Mouse (Mus musculus) hindbrain, embryonic 11.5 days (tissue): ENCODE results near the gene Grin2b. TPM values are rescaled to one million over a fixed set of nuclear protein-coding genes. Genes with fewer than 3 reads are reported as not detected.

Experiments
- ATAC-seq: fragments of 200-750 bp; cut with Nextera tagmentation; 2 replicates; pipeline ENCODE4 v1.8.0; 2017; ENCODE audit warnings: mild to moderate bottlenecking, moderate TSS enrichment, moderate library complexity; ENCODE audit not compliant: low FRiP score
- DNase-seq: peaks from one replicate; pipeline ENCODE4 v3.0.0-alpha.2; 2015; ENCODE audit warnings: low spot score
- H3K27ac ChIP-seq: fragments of 300-500 bp; sonication (generic); 2 replicates; pipeline ENCODE4 v1.5.1; 2014; ENCODE audit warnings: mild to moderate bottlenecking, low read depth, low read length
- H3K27me3 ChIP-seq: fragments of 300-500 bp; sonication (generic); 2 replicates; pipeline ENCODE4 v1.6.1; 2014; ENCODE audit warnings: mild to moderate bottlenecking, low read length, moderate library complexity, mixed read lengths; ENCODE audit not compliant: control insufficient read depth, insufficient read depth
- H3K36me3 ChIP-seq: fragments of 300-500 bp; sonication (generic); 2 replicates; pipeline ENCODE4 v1.6.1; 2014; ENCODE audit warnings: mild to moderate bottlenecking, low read length, moderate library complexity, mixed read lengths; ENCODE audit not compliant: control insufficient read depth, insufficient read depth
- H3K4me1 ChIP-seq: fragments of 300-500 bp; sonication (generic); replicated peaks from 2 replicates; pipeline ENCODE4 v1.6.1; 2014; ENCODE audit warnings: low read length, mixed read lengths; ENCODE audit not compliant: control insufficient read depth, insufficient read depth
- H3K4me2 ChIP-seq: fragments of 300-500 bp; sonication (generic); replicated peaks from 2 replicates; pipeline ENCODE4 v1.6.1; 2014; ENCODE audit warnings: mild to moderate bottlenecking, low read depth, low read length
- H3K4me3 ChIP-seq: fragments of 300-500 bp; sonication (generic); 2 replicates; pipeline ENCODE4 v1.5.1; 2014; ENCODE audit warnings: low read depth, low read length
- H3K9ac ChIP-seq: fragments of 300-500 bp; sonication (generic); 2 replicates; pipeline ENCODE4 v1.6.1; 2014; ENCODE audit warnings: low read depth, low read length
- H3K9me3 ChIP-seq: fragments of 300-500 bp; sonication (generic); 2 replicates; pipeline ENCODE4 v1.6.1; 2016; ENCODE audit warnings: low read length; ENCODE audit not compliant: control insufficient read depth
- WGBS: fragments of 180-500 bp; shearing (Covaris S2); extraction: QIAGEN DNeasy Blood & Tissue Kit; methylation state at CpG from one replicate; pipeline ENCODE4 v1.1.7; 2014; 5-methylcytosine and 5-hydroxymethylcytosine counted together
- polyA plus RNA-seq: library from polyadenylated mRNA; unstranded; fragments of >200 nt; fragmentation: Nextera tagmentation; extraction: Ambion mirVana; gene quantifications from 2 replicates; pipeline ENCODE4 v1.2.1, GENCODE M21; 2014

Grin2b gene
- polyA plus RNA-seq, 1 experiment from 2014 or later = 2.0 TPM

GRCm38 (mm10) chr6:135767572-135767971 is 405.7 kb downstream of the Grin2b start:
- WGBS = 93% methylated on average over 8 of the region's 8 CpGs
- H3K27ac ChIP-seq = no peak overlapping the region
- no peaks in the 10 kb centered on the region for H3K36me3 ChIP-seq
- H3K4me3 ChIP-seq = no peak overlapping the region
- no peak overlapping the region for H3K4me2 ChIP-seq
- ATAC-seq (no peak), DNase-seq (no peak)
- no peaks in the 10 kb centered on the region for H3K9me3 ChIP-seq
- H3K27me3 ChIP-seq = no peaks in the 10 kb centered on the region
- H3K9ac ChIP-seq = no peak overlapping the region
- no peaks in the 10 kb centered on the region for H3K4me1 ChIP-seq

- Histone ChIP-seq H3K9me3 (no peaks in the 10 kb centered on the region), H3K27ac (no peak overlapping the region), H3K27me3 (no peaks in the 10 kb centered on the region), H3K4me1 (no peaks in the 10 kb centered on the region), H3K4me3 (no peak overlapping the region), H3K4me2 (no peak overlapping the region), H3K36me3 (no peaks in the 10 kb centered on the region), H3K9ac (no peak overlapping the region)
- 14% methylated on average over 1 of the region's 1 CpGs for WGBS
- no peak for DNase-seq
- 0 out of 2 replicates have a peak, but pooled peaks have one; percentile 43 for ATAC-seq
Measured at GRCm38 (mm10) chr6:135758735-135759134, 414.6 kb downstream of the Grin2b start.

DNA sequence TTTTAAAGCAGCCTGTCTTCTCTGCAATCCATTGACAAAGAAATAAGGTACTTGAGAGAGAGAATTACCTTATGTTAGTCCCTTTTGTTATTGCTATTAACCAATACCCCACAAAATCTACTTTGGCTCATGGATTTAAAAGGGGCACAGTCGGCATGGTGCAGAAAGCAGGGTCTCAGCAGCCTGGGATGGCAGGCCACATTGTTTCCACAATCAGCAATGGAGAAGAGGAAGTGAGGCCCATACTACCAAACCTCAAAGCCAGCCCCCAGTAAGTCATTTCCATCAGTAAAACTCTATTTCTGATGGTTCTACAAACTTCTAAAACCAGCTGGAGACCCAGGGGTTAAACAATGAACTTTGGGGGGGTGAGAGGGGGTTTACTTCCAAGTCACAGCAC is 417.2 kb downstream of the Grin2b start:
- H3K36me3 ChIP-seq = no peaks in the 10 kb centered on the region

GRCm38 (mm10) chr6:135748412-135749076 is 424.8 kb downstream of the Grin2b start:
- peak; percentile 53 for DNase-seq

More for the DNA sequence above, 417.2 kb downstream of the Grin2b start:
- no peak overlapping the region for H3K4me2 ChIP-seq
- ATAC-seq = no peak
- H3K27me3 ChIP-seq = no peaks in the 10 kb centered on the region
- 81% methylated on average over 1 of the region's 1 CpGs for WGBS
- H3K4me3 ChIP-seq = no peak overlapping the region
- no peak overlapping the region for H3K9ac ChIP-seq
- no peaks in the 10 kb centered on the region for H3K9me3 ChIP-seq
- H3K27ac ChIP-seq = no peak overlapping the region
- no peaks in the 10 kb centered on the region for H3K4me1 ChIP-seq
- no peak for DNase-seq

GRCm38 (mm10) chr6:135745606-135746005 is 427.7 kb downstream of the Grin2b start:
- DNase-seq = no peak
- Histone ChIP-seq H3K4me2 (no peak overlapping the region), H3K9ac (no peak overlapping the region), H3K27ac (no peak overlapping the region), H3K4me1 (no peaks in the 10 kb centered on the region), H3K27me3 (no peaks in the 10 kb centered on the region), H3K36me3 (no peaks in the 10 kb centered on the region), H3K4me3 (no peak overlapping the region), H3K9me3 (no peaks in the 10 kb centered on the region)
- no peak for ATAC-seq
- 83% methylated on average over 2 of the region's 2 CpGs for WGBS

More at GRCm38 (mm10) chr6:135748412-135749076, 424.8 kb downstream of the Grin2b start:
- 24% methylated on average over 6 of the region's 7 CpGs for WGBS
- Histone ChIP-seq H3K27me3 (no peaks in the 10 kb centered on the region), H3K9ac (no peak overlapping the region), H3K4me3 (no peak overlapping the region), H3K36me3 (no peaks in the 10 kb centered on the region), H3K4me2 (no peak overlapping the region), H3K27ac (peak overlapping the region; percentile 67; the same call in 1 of the 2 replicates), H3K4me1 (no peaks in the 10 kb centered on the region), H3K9me3 (no peaks in the 10 kb centered on the region)
- peak; percentile 93 for ATAC-seq

GRCm38 (mm10) chr6:135734227-135734732 is 439.0 kb downstream of the Grin2b start:
- no peaks in the 10 kb centered on the region for H3K27me3 ChIP-seq
- WGBS = 90% methylated on average over 4 of the region's 4 CpGs
- no peak overlapping the region for H3K4me3 ChIP-seq

DNA sequence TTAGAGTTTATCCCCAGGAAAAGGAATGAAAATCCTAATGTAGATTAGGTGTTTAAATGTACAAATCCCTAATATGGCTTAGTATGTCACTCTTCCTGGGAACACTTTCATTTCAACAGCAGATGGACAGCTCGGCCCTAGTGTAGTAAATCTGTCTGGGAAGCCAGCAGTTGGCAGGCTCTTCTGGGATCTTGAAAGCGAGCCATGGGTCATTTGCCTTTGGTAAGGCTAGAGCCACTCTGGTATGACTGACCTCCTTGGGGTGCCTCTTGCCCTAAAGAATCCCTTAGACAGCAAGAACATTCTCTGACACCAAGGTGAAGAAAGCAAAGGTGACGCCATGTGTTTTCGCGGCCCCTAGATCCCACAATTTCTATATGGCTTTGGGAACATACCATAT is 446.2 kb downstream of the Grin2b start:
- Histone ChIP-seq H3K9ac (no peak overlapping the region), H3K27ac (no peak overlapping the region), H3K9me3 (no peaks in the 10 kb centered on the region), H3K4me3 (no peak overlapping the region), H3K36me3 (no peaks in the 10 kb centered on the region), H3K4me2 (no peak overlapping the region), H3K4me1 (no peaks in the 10 kb centered on the region), H3K27me3 (no peaks in the 10 kb centered on the region)
- no peak for DNase-seq
- WGBS = 93% methylated on average over 5 of the region's 5 CpGs
- ATAC-seq = no peak

More at GRCm38 (mm10) chr6:135734227-135734732, 439.0 kb downstream of the Grin2b start:
- ATAC-seq (no peak), DNase-seq (no peak)
- Histone ChIP-seq H3K9me3 (no peaks in the 10 kb centered on the region), H3K27ac (no peak overlapping the region), H3K4me2 (no peak overlapping the region), H3K4me1 (no peaks in the 10 kb centered on the region), H3K36me3 (no peaks in the 10 kb centered on the region), H3K9ac (no peak overlapping the region)

- Histone ChIP-seq H3K9me3 (no peaks in the 10 kb centered on the region), H3K4me2 (no peak overlapping the region), H3K27me3 (no peaks in the 10 kb centered on the region), H3K9ac (no peak overlapping the region), H3K36me3 (no peaks in the 10 kb centered on the region), H3K4me1 (no peaks in the 10 kb centered on the region), H3K4me3 (no peak overlapping the region), H3K27ac (no peak overlapping the region)
- ATAC-seq = no peak
- DNase-seq = no peak
- 92% methylated on average over 2 of the region's 2 CpGs for WGBS
Measured at GRCm38 (mm10) chr6:135721706-135722105, 451.6 kb downstream of the Grin2b start.

- DNase-seq (no peak), ATAC-seq (no peak)
- Histone ChIP-seq H3K9ac (no peak overlapping the region), H3K36me3 (no peaks in the 10 kb centered on the region), H3K27me3 (no peaks in the 10 kb centered on the region), H3K9me3 (no peaks in the 10 kb centered on the region), H3K4me2 (no peak overlapping the region), H3K4me3 (no peak overlapping the region), H3K4me1 (no peaks in the 10 kb centered on the region), H3K27ac (no peak overlapping the region)
- 34% methylated on average over 3 of the region's 4 CpGs for WGBS
Measured at GRCm38 (mm10) chr6:135714906-135715305, 458.4 kb downstream of the Grin2b start.
